Mouse (Mus musculus) kidney, embryonic 14.5 days (tissue): ENCODE measurements around the gene Itgb3. TPM values are rescaled to one million over a fixed set of nuclear protein-coding genes. Genes with fewer than 3 reads are reported as not detected.

Experiments
- ATAC-seq: fragments of 200-750 bp; cut with Nextera tagmentation; 2 replicates; pipeline ENCODE4 v1.8.0; 2017; ENCODE audit warnings: moderate number of reproducible peaks, mild to moderate bottlenecking, moderate TSS enrichment, moderate library complexity; ENCODE audit not compliant: low FRiP score, low TSS enrichment
- H3K27ac ChIP-seq: fragments of 300-500 bp; sonication (generic); 2 replicates; pipeline ENCODE4 v1.5.1; 2014; ENCODE audit warnings: low read depth, mild to moderate bottlenecking, low read length, moderate library complexity, mixed read lengths
- H3K27me3 ChIP-seq: fragments of 300-500 bp; sonication (generic); 2 replicates; pipeline ENCODE4 v1.6.1; 2014; ENCODE audit warnings: mild to moderate bottlenecking, low read length; ENCODE audit not compliant: control insufficient read depth, insufficient read depth
- H3K36me3 ChIP-seq: fragments of 300-500 bp; sonication (generic); 2 replicates; pipeline ENCODE4 v1.6.1; 2014; ENCODE audit warnings: low read length, mixed read lengths; ENCODE audit not compliant: control insufficient read depth, insufficient read depth
- H3K4me1 ChIP-seq: fragments of 300-500 bp; sonication (generic); 2 replicates; pipeline ENCODE4 v1.6.1; 2014; ENCODE audit warnings: low read length, mixed read lengths; ENCODE audit not compliant: control insufficient read depth, insufficient read depth
- H3K4me2 ChIP-seq: fragments of 300-500 bp; sonication (generic); replicated peaks from 2 replicates; pipeline ENCODE4 v1.6.1; 2014; ENCODE audit warnings: low read depth, mild to moderate bottlenecking, low read length
- H3K4me3 ChIP-seq: fragments of 300-500 bp; sonication (generic); 2 replicates; pipeline ENCODE4 v1.5.1; 2014; ENCODE audit warnings: mild to moderate bottlenecking, low read length
- H3K9ac ChIP-seq: fragments of 300-500 bp; sonication (generic); 2 replicates; pipeline ENCODE4 v1.6.1; 2014; ENCODE audit warnings: low read depth, mild to moderate bottlenecking, low read length, moderate library complexity
- H3K9me3 ChIP-seq: fragments of 300-500 bp; sonication (generic); 2 replicates; pipeline ENCODE4 v1.6.1; 2016; ENCODE audit warnings: low read length; ENCODE audit not compliant: control insufficient read depth
- WGBS: fragments of 180-500 bp; shearing (Covaris S2); extraction: QIAGEN DNeasy Blood & Tissue Kit; methylation state at CpG from one replicate; pipeline ENCODE4 v1.1.7; 2014; 5-methylcytosine and 5-hydroxymethylcytosine counted together
- polyA plus RNA-seq: library from polyadenylated mRNA; unstranded; fragments of >200 nt; fragmentation: Nextera tagmentation; extraction: Ambion mirVana; gene quantifications from 2 replicates; pipeline ENCODE4 v1.2.1, GENCODE M21; 2014

The Itgb3 gene
- polyA plus RNA-seq = 0.80 and 0.85 TPM in 2 replicates

DNA sequence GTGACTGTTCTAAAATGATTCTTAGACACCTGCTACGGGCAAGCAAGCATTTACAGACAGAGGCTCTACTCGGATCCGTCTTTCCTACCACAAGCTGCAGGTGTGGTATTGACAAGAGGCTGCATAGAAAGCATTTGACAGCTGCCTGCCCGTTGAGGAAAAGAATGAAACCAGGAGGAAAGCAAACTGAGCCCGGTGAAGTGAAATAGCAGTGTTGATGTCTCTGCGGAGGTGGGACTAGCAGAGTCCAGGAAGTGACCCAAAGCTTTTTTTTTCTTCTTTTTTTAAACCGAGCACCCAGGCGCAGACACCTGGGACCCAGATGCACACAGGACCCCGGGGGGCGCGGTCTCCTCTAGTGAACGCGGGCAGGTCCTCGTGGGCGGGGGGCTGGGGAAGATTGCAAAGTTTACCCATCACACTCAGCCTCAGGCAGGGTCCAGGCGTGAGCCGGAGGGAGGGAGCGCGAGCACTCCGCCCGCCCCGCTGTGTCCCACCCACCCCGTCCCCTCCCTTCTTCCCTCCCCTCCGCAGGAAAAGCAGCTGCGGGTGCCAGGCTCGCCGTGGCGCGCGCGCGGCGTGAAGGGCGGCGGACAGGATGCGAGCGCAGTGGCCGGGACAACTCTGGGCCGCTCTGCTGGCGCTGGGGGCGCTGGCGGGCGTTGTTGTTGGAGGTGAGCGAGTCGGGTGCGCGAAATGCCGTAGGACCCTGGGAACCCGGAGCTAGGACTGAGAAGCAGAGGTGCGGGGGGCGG, at the start of gene Itgb3:
Gene Itgb3 (plus strand): TSS at position 510 of the 755 bp plus-strand sequence.
- Histone ChIP-seq H3K27me3 (0 out of 2 replicates have a peak, but pooled peaks cover 5% of the 10 kb centered on the region), H3K9ac (peak within 1 kb of the TSS; percentile 50), H3K9me3 (no peaks in the 10 kb centered on the region), H3K4me3 (peak within 1 kb of the TSS; percentile 55), H3K27ac (no peak within 1 kb of the TSS), H3K36me3 (no peaks in the 10 kb centered on the region), H3K4me2 (peak within 1 kb of the TSS; percentile 92), H3K4me1 (0 out of 2 replicates have a peak, but pooled peaks cover 8% of the 10 kb centered on the region)
- under 1% methylated on average over 47 of the region's 51 CpGs for WGBS
- ATAC-seq = peak; percentile 89

DNA sequence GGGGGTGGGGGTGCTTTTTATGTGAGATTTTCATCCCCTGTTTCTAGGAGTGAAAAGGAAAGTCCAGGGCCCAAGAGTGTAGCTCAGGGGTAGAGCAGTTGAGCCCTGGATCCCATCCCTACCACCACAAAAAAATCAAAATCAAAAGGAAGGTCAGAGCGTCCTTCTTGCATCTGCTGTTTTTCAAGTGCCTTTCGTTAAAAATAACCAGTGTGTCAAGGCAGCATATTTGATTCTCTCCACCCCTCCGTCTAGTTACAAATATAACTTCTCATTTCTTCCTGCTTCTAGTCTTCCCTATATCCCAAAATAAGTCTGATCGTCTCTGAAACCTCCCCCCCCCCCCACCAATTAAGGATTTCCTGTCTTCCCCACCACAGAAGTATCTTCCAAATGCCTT, 49.7 kb upstream of the Itgb3 start:
- 66% methylated on average over 4 of the region's 4 CpGs for WGBS
- Histone ChIP-seq H3K4me2 (no peak overlapping the region), H3K4me1 (no peaks in the 10 kb centered on the region), H3K4me3 (no peak overlapping the region), H3K27me3 (no peaks in the 10 kb centered on the region), H3K36me3 (no peaks in the 10 kb centered on the region), H3K9ac (no peak overlapping the region), H3K27ac (no peak overlapping the region), H3K9me3 (no peaks in the 10 kb centered on the region)
- no peak for ATAC-seq

DNA sequence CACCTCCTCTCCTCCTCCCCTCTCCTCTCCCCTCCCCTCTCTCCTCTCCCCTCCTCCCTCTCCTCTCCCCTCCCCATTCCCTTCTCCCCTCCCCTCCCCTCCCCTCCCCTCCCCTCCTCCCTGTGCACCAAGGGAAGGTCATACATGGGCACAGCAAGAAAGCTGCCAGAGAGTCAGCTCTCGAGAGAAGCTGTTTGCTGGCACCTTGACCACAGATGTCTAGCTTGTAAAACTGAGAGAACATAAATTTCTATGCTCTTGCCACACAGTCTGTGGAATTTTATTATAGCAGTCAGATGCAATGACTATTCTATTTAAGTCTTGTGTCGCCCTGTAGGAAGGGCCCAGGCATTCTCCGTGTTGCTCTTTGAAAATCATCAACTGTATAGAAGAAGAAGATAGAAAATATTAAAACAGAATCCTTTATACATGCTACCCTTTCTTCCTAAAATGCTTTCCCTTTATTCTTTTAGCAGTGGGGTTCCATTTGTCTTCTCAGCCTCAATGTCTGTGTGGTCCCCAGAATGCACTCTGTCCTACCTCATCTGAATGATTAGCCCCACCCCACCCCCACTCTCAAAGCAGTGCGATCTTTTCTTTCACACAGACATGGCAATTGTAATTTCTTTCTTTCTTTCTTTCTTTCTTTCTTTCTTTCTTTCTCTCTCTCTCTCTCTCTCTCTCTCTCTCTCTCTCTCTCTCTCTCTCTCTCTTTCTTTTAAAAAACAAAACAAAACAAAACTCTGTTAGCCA, 49.0 kb upstream of the Itgb3 start:
- H3K4me1 ChIP-seq = no peaks in the 10 kb centered on the region
- H3K36me3 ChIP-seq = no peaks in the 10 kb centered on the region
- H3K4me2 ChIP-seq = no peak overlapping the region
- 60% methylated on average over 4 of the region's 4 CpGs for WGBS
- no peak overlapping the region for H3K27ac ChIP-seq
- H3K9me3 ChIP-seq = no peaks in the 10 kb centered on the region
- ATAC-seq = no peak
- no peaks in the 10 kb centered on the region for H3K27me3 ChIP-seq
- no peak overlapping the region for H3K9ac ChIP-seq
- H3K4me3 ChIP-seq = no peak overlapping the region

DNA sequence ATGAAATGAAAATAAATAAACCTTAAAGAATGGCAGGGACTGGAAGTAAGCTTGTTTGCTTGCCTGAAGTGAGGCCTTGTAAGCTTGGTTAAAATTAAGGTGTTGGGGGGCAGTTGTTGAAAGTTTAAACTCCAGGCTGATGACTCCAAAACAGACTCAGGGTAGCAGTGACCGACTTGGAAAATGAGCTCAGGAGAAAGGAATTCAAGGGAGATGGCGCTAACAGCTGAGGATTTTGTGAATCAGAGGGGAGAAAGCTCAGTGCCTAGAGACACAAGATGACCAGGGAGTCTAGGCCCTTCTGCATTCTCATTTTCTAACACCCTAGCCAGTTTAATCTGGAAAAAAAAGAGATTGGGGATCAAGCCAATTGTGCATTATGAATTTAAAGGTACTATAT, 46.8 kb upstream of the Itgb3 start:
- H3K9me3 ChIP-seq = no peaks in the 10 kb centered on the region
- no peak overlapping the region for H3K27ac ChIP-seq
- H3K4me1 ChIP-seq = no peaks in the 10 kb centered on the region
- no peaks in the 10 kb centered on the region for H3K36me3 ChIP-seq
- WGBS = 57% methylated on average over 2 of the region's 2 CpGs
- H3K9ac ChIP-seq = no peak overlapping the region
- H3K27me3 ChIP-seq = no peaks in the 10 kb centered on the region
- H3K4me2 ChIP-seq = no peak overlapping the region
- no peak for ATAC-seq
- H3K4me3 ChIP-seq = no peak overlapping the region

DNA sequence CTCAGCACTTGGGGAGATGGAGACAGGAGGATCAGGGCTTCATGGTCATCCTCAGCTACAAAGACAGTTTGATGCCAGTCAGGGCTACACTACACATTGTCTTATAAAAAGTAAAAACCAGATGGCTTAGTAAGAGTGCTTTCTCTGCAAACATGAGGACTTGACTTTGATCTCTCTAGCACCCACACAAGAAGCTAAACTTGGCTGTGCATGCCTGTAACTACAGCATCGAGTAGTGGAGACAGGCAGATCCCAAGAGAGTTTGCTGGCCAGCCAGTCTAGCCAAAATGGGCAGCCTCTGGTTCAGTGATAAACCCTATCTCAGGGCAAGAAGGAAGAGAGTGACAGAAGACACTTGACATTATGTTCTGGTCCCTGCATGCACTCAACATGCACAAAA, 44.3 kb upstream of the Itgb3 start:
- Histone ChIP-seq H3K4me3 (no peak overlapping the region), H3K36me3 (no peaks in the 10 kb centered on the region), H3K27me3 (no peaks in the 10 kb centered on the region), H3K9me3 (no peaks in the 10 kb centered on the region), H3K4me1 (no peaks in the 10 kb centered on the region), H3K9ac (no peak overlapping the region), H3K27ac (no peak overlapping the region), H3K4me2 (no peak overlapping the region)
- 69% methylated on average over 1 of the region's 1 CpGs for WGBS
- ATAC-seq = no peak

DNA sequence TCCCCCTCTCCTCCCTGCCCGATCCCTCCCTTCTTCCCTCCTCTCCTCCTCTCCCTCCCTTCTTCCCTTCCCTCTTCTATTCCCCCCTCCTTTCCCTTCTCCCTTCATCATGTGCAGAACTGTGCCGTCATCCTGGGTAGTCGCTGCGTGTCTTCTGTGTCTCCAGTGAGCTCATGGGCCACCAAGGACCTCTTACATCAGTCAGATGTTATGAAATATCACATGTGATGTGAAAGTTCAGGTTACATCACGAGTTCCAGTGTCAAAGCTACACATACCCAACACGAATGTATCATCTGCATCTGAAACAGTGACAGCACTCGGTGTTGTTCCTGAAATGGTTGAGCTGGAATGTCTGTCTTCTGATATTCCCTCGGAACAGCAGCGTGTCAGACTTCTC, 42.6 kb upstream of the Itgb3 start:
- Histone ChIP-seq H3K4me1 (no peaks in the 10 kb centered on the region), H3K9me3 (no peaks in the 10 kb centered on the region), H3K4me2 (no peak overlapping the region), H3K9ac (no peak overlapping the region), H3K27me3 (no peaks in the 10 kb centered on the region), H3K4me3 (no peak overlapping the region), H3K27ac (no peak overlapping the region), H3K36me3 (no peaks in the 10 kb centered on the region)
- WGBS = 78% methylated on average over 9 of the region's 9 CpGs
- ATAC-seq = no peak

DNA sequence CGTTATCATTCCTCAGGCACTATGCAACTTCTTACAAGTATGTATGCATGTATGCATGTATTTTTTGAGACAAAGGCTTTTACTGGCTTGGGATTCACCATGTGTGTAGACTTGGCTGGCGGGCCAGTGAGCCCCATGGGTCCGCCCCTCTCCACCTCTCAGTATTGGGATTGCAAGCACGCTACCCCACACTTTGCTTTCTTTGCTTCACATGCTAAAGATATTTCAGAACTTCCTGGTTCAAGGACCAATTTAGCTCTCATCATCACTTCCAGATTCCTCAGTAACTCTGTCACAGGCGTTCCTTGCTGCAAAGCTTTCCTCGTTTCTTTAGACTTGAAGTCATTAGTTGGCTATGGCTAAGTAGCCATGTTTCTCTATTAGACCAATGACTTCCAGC, 41.7 kb upstream of the Itgb3 start:
- no peak overlapping the region for H3K4me2 ChIP-seq
- no peak overlapping the region for H3K4me3 ChIP-seq
- no peaks in the 10 kb centered on the region for H3K27me3 ChIP-seq
- H3K27ac ChIP-seq = no peak overlapping the region
- H3K9ac ChIP-seq = no peak overlapping the region
- H3K9me3 ChIP-seq = no peaks in the 10 kb centered on the region
- no peak for ATAC-seq
- no peaks in the 10 kb centered on the region for H3K36me3 ChIP-seq
- no peaks in the 10 kb centered on the region for H3K4me1 ChIP-seq
- WGBS = 82% methylated on average over 6 of the region's 6 CpGs

DNA sequence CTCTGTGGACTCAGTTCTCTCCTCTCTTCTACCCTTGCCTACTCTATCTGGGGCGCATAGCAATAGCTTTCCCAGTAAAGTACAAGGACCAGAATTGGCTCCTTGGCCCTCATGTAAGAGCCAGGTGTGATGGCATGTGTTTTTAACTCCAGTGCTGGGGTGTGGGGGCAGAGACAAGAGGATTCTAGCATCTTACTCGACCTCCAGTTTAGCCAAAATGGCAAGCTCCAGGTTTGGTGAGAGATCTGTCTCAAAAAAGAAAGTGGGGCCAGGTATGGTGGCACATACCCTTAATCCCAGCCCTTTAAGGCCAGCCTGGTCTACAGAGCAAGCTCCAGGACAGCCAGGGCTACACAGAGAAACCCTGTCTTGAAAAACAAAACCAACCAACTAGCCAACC, 41.0 kb upstream of the Itgb3 start:
- H3K27me3 ChIP-seq = no peaks in the 10 kb centered on the region
- WGBS = 70% methylated on average over 2 of the region's 2 CpGs
- H3K4me1 ChIP-seq = no peaks in the 10 kb centered on the region
- H3K36me3 ChIP-seq = no peaks in the 10 kb centered on the region
- no peak overlapping the region for H3K9ac ChIP-seq
- H3K9me3 ChIP-seq = no peaks in the 10 kb centered on the region
- H3K4me3 ChIP-seq = no peak overlapping the region
- H3K27ac ChIP-seq = no peak overlapping the region
- no peak overlapping the region for H3K4me2 ChIP-seq
- no peak for ATAC-seq

DNA sequence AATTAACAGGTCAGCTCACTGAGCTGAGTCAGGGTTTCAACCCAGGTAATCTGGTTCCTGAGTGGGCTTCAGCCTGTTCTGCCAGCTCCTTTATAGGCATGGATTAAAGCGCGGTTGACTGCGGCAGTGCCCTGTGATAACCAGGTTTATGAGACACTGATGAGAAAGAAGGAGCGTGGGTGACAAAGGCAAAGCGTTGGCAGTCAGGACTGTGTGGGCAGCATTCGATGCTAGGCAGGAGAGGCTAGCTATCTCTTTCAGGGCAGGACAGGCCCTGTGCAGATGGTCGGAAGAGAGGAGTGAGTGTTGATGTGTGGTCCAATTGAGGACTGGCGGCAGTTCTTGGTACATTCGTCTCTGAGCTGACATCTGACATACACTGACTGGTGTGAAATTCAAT, 40.1 kb upstream of the Itgb3 start:
- ATAC-seq = no peak
- no peaks in the 10 kb centered on the region for H3K4me1 ChIP-seq
- H3K9ac ChIP-seq = no peak overlapping the region
- H3K4me2 ChIP-seq = no peak overlapping the region
- no peak overlapping the region for H3K27ac ChIP-seq
- no peaks in the 10 kb centered on the region for H3K36me3 ChIP-seq
- WGBS = 75% methylated on average over 9 of the region's 9 CpGs
- H3K9me3 ChIP-seq = no peaks in the 10 kb centered on the region
- H3K27me3 ChIP-seq = no peaks in the 10 kb centered on the region
- H3K4me3 ChIP-seq = no peak overlapping the region
